Mouse (Mus musculus) myocyte (in vitro differentiated cells): ENCODE measurements at regions not wholly inside any gene's neighbourhood (a gene's known extent, or its start where the extent isn't known, plus 50 kb on each side); places are given as distances from the start of the nearest gene placed in this dataset.

ENCODE experiments used
- CEBPB ChIP-seq: IDR thresholded peaks from 2 replicates; pipeline ENCODE4 v1.6.1; 2011; ENCODE audit warnings: mild to moderate bottlenecking, moderate library complexity; ENCODE audit not compliant: poor library complexity, insufficient read depth, severe bottlenecking
- E2F4 ChIP-seq: IDR thresholded peaks from one replicate; pipeline ENCODE4 v1.6.1; 2011; ENCODE audit warnings: mild to moderate bottlenecking, control low read depth, moderate library complexity; ENCODE audit not compliant: insufficient read depth
- MAX ChIP-seq: IDR thresholded peaks from one replicate; pipeline ENCODE4 v1.6.1; 2011; ENCODE audit warnings: low read depth, mild to moderate bottlenecking, control low read depth
- MYOD1 ChIP-seq, 3 experiments: IDR thresholded peaks; one replicate each; pipeline ENCODE4 v1.6.1; 2011; ENCODE audit warnings: control low read depth in 2 of 3, low read depth in 2 of 3, mild to moderate bottlenecking in 2 of 3, moderate library complexity in 1 of 3; ENCODE audit not compliant: insufficient read length in 2 of 3, control insufficient read depth in 1 of 3
- MYOG ChIP-seq, 3 experiments: IDR thresholded peaks; one replicate each; pipeline ENCODE4 v1.6.1; 2011; ENCODE audit warnings: control low read depth in 2 of 3, low read depth in 2 of 3, mild to moderate bottlenecking in 2 of 3; ENCODE audit not compliant: insufficient read length in 2 of 3, control insufficient read depth in 1 of 3, insufficient read depth in 1 of 3
- POLR2A ChIP-seq: IDR thresholded peaks from one replicate; pipeline ENCODE4 v1.6.1; 2011; ENCODE audit warnings: low read depth, mild to moderate bottlenecking, control low read depth, moderate library complexity; ENCODE audit not compliant: insufficient read length
- POLR2AphosphoS2 ChIP-seq: IDR thresholded peaks from one replicate; pipeline ENCODE4 v1.6.1; 2011; ENCODE audit warnings: low read depth, control low read depth; ENCODE audit not compliant: insufficient read length
- REST ChIP-seq: IDR thresholded peaks from one replicate; pipeline ENCODE4 v1.6.1; 2011; ENCODE audit warnings: mild to moderate bottlenecking, control low read depth, moderate library complexity; ENCODE audit not compliant: insufficient read depth, insufficient read length
- TCF12 ChIP-seq: IDR thresholded peaks from one replicate; pipeline ENCODE4 v1.6.1; 2011; ENCODE audit warnings: mild to moderate bottlenecking, control low read depth; ENCODE audit not compliant: poor library complexity, insufficient read depth, severe bottlenecking
- USF1 ChIP-seq: IDR thresholded peaks from one replicate; pipeline ENCODE4 v1.6.1; 2011; ENCODE audit warnings: low read depth, mild to moderate bottlenecking, control low read depth, moderate library complexity

- TF ChIP-seq POLR2AphosphoS2 (no peak), POLR2A (no peak), E2F4 (no peak), USF1 (no peak), MAX (no peak), MYOD1 (IDR thresholded peaks at IDR 0.05; ENCODE audit: control insufficient read depth in 1 of 3, insufficient read length in 2 of 3, low read depth in 2 of 3) (no peak), MYOG (IDR thresholded peaks at IDR 0.05; ENCODE audit: control insufficient read depth in 1 of 3, insufficient read depth in 1 of 3, insufficient read length in 2 of 3, low read depth in 2 of 3) (no peak), CEBPB (no peak), REST (no peak), TCF12 (no peak)
These were observed 114.5 kb downstream of the Vmn2r79 start for GRCm38 (mm10) chr7:87110312-87110984.
